Mouse (Mus musculus) forebrain, embryonic 14.5 days (tissue): ENCODE measurements around the gene Tmsb15b2. TPM values are rescaled to one million over a fixed set of nuclear protein-coding genes. Genes with fewer than 3 reads are reported as not detected.
"Not testable (repeated sequence)": the region's sequence is repeated elsewhere in the genome, so short reads cannot be mapped to it uniquely, and the experiment has no call there.

Experiments used
- ATAC-seq: fragments of 200-750 bp; cut with Nextera tagmentation; 2 replicates; pipeline ENCODE4 v1.8.0; 2017; ENCODE audit warnings: mild to moderate bottlenecking, moderate library complexity
- DNase-seq: peaks from one replicate; pipeline ENCODE4 v3.0.0-alpha.2; 2015; ENCODE audit warnings: low spot score
- H3K27ac ChIP-seq: fragments of 300-500 bp; sonication (generic); 2 replicates; pipeline ENCODE4 v1.5.1; 2014; ENCODE audit warnings: low read depth, mild to moderate bottlenecking, control low read depth, low read length, moderate library complexity
- H3K27me3 ChIP-seq: fragments of 300-500 bp; sonication (generic); replicated peaks from 2 replicates; pipeline ENCODE4 v1.6.1; 2014; ENCODE audit warnings: low read length, control low read depth, mixed read lengths; ENCODE audit not compliant: control insufficient read depth, insufficient read depth
- H3K36me3 ChIP-seq: fragments of 300-500 bp; sonication (generic); 2 replicates; pipeline ENCODE4 v1.6.1; 2014; ENCODE audit warnings: low read length, control low read depth; ENCODE audit not compliant: control insufficient read depth, insufficient read depth
- H3K4me1 ChIP-seq: fragments of 300-500 bp; sonication (generic); 2 replicates; pipeline ENCODE4 v1.6.1; 2014; ENCODE audit warnings: antibody characterized with exemption, low read length, control low read depth; ENCODE audit not compliant: control insufficient read depth, insufficient read depth
- H3K4me2 ChIP-seq: fragments of 300-500 bp; sonication (generic); 2 replicates; pipeline ENCODE4 v1.6.1; 2014; ENCODE audit warnings: mild to moderate bottlenecking, control low read depth, low read length
- H3K4me3 ChIP-seq: fragments of 300-500 bp; sonication (generic); 2 replicates; pipeline ENCODE4 v1.5.1; 2014; ENCODE audit warnings: low read depth, low read length, control low read depth
- H3K9ac ChIP-seq: fragments of 300-500 bp; sonication (generic); 2 replicates; pipeline ENCODE4 v1.6.1; 2014; ENCODE audit warnings: mild to moderate bottlenecking, low read length, control low read depth, moderate library complexity
- H3K9me3 ChIP-seq: fragments of 300-500 bp; sonication (generic); replicated peaks from 2 replicates; pipeline ENCODE4 v1.6.1; 2016; ENCODE audit warnings: low read length, control low read depth, mixed read lengths; ENCODE audit not compliant: control insufficient read depth
- WGBS: fragments of 180-500 bp; shearing (Covaris S2); extraction: QIAGEN DNeasy Blood & Tissue Kit; methylation state at CpG from one replicate; pipeline ENCODE4 v1.1.7; 2014; 5-methylcytosine and 5-hydroxymethylcytosine counted together
- polyA plus RNA-seq: library from polyadenylated mRNA; unstranded; fragments of >200 nt; fragmentation: Nextera tagmentation; extraction: Ambion mirVana; gene quantifications from 2 replicates; pipeline ENCODE4 v1.2.1, GENCODE M21; 2014

Gene Tmsb15b2
- polyA plus RNA-seq, 1 experiment from 2014 or later, result 117 TPM

DNA sequence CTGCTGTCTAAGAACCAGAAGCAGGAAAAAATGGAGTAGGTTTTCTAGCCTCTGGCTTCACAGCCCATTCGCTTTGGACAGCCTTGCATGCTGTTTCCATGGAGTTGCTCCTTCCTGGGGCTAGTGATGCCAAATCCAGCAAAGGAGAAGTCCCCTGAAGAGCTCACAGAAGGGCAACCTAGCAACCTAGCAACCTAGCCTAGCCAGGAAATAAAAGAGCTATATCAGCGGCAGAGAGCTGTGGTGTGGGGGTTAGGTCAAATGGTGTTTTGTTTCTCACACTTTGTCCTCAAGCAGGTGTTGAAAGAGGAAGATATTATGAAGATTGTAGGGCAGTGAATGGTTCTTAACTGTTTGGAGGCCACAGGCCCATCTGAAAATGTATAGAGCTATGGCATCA is 16.0 kb upstream of the Tmsb15b2 start:
- H3K27me3 ChIP-seq, result no peaks in the 10 kb centered on the region
- H3K9me3 ChIP-seq, result no peaks in the 10 kb centered on the region
- H3K36me3 ChIP-seq, result peaks cover 8% of the 10 kb centered on the region; the same call in 1 of the 2 replicates
- H3K9ac ChIP-seq, result no peak overlapping the region
- no peak overlapping the region for H3K4me3 ChIP-seq
- WGBS, result 68% methylated on average over 2 of the region's 2 CpGs
- H3K4me2 ChIP-seq, result no peak overlapping the region; the same call in 1 of the 2 replicates
- no peak overlapping the region for H3K27ac ChIP-seq
- ATAC-seq (no peak), DNase-seq (no peak)
- H3K4me1 ChIP-seq, result no peaks in the 10 kb centered on the region; the same call in 1 of the 2 replicates

DNA sequence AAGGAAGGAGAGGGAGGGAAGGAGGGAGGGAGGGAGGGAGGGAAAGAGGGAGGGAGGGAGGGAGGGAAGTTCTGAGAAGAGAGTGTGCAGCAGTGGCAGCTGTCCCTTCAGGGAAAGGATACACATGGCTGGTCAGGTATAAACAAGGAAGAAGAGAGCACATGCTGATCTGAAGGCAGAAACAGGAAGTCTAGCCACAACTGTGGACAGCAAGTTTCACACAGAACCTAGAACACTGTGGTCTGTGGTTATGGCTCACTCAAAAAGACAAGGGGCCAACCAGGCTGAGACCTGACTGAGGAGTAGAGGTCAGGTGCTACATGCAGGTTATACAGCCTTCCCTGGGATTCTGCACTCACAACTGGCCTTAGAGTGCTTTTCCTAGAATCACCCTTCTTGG is 10.7 kb upstream of the Tmsb15b2 start:
- H3K27ac ChIP-seq, result no peak overlapping the region
- no peaks in the 10 kb centered on the region for H3K9me3 ChIP-seq
- no peak overlapping the region for H3K4me2 ChIP-seq
- no peak overlapping the region for H3K9ac ChIP-seq
- no peak overlapping the region for H3K4me3 ChIP-seq
- no peak for ATAC-seq
- H3K27me3 ChIP-seq, result no peaks in the 10 kb centered on the region
- no peaks in the 10 kb centered on the region for H3K4me1 ChIP-seq
- no peak for DNase-seq
- H3K36me3 ChIP-seq, result no peaks in the 10 kb centered on the region

GRCm38 (mm10) chrX:136978616-136979015 is 3.3 kb upstream of the Tmsb15b2 start:
- H3K9ac ChIP-seq, result no peak overlapping the region
- DNase-seq (peak; percentile 28), ATAC-seq (no peak)
- no peak overlapping the region for H3K4me3 ChIP-seq
- H3K36me3 ChIP-seq, result no peaks in the 10 kb centered on the region
- no peaks in the 10 kb centered on the region for H3K4me1 ChIP-seq
- no peak overlapping the region for H3K4me2 ChIP-seq
- no peak overlapping the region for H3K27ac ChIP-seq
- H3K9me3 ChIP-seq, result no peaks in the 10 kb centered on the region
- no peaks in the 10 kb centered on the region for H3K27me3 ChIP-seq

- no peaks in the 10 kb centered on the region for H3K36me3 ChIP-seq
- peak within 1 kb of the TSS; percentile 35 for H3K4me3 ChIP-seq
- H3K27me3 ChIP-seq, result no peaks in the 10 kb centered on the region
- no peak within 1 kb of the TSS for H3K27ac ChIP-seq
- no peaks in the 10 kb centered on the region for H3K9me3 ChIP-seq
- 44% methylated on average over 15 of the region's 15 CpGs for WGBS
- ATAC-seq (peak; percentile 100), DNase-seq (peak; percentile 89)
- peak within 1 kb of the TSS; percentile 47; the same call in 1 of the 2 replicates for H3K9ac ChIP-seq
- peak within 1 kb of the TSS; percentile 48 for H3K4me2 ChIP-seq
- no peaks in the 10 kb centered on the region for H3K4me1 ChIP-seq
Measured at GRCm38 (mm10) chrX:136976424-136977084, 1.3 kb upstream of the Tmsb15b2 start, which contains the start of the genes Tmsb15l and Tmsb15b1. Gene Tmsb15l, minus strand, starts transcription at chrX:136976869. Gene Tmsb15b1, minus strand, starts transcription at chrX:136976874.

DNA sequence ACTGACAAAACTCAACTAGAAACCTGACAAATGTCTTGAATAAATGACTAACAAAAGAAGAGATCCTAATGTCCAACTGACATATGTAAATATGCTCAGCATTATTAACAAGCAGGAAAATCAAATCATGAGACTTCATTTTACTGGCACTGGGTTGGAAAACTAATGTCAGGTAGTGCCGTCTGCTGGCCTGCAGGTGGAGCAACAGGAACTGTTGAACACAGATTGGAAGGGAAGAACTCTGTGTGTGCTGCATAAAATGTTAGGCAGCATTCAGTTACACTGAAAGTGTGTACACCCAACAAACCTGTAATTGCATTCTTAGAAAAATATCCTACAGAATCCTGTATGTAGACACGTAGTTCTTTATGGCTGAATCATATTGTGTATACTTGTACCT is 15.6 kb downstream of the Tmsb15b2 start:
- Histone ChIP-seq H3K4me3 (no peak overlapping the region), H3K4me2 (no peak overlapping the region), H3K27me3 (no peaks in the 10 kb centered on the region), H3K9ac (no peak overlapping the region), H3K9me3 (no peaks in the 10 kb centered on the region), H3K27ac (no peak overlapping the region), H3K4me1 (no peaks in the 10 kb centered on the region), H3K36me3 (no peaks in the 10 kb centered on the region)
- no peak for ATAC-seq
- peak; percentile 39 for DNase-seq
- WGBS, result 31% methylated on average over 2 of the region's 2 CpGs

DNA sequence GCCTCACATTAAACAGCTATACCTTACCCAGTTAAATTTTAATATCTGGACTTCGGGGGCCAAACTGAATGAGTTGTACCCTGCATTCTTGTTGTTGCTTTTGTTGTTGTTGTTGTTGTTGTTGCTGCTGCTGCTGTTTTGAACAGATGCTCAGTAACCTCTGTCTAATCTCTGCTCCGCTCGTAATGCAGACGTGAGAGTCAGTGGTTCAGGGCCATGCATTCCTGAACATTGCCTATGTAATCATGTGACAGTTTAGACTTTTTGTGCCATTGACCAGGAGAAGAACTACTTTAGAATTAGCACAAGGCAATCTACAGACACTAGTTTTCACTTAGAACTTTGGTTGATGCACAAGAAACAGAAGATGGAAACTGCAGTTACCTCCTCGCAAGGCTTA is 17.0 kb downstream of the Tmsb15b2 start:
- H3K4me1 ChIP-seq, H3K9ac ChIP-seq, H3K27ac ChIP-seq, H3K27me3 ChIP-seq, H3K36me3 ChIP-seq, H3K9me3 ChIP-seq, DNase-seq: not testable (repeated sequence)
- ATAC-seq, result peak; percentile 13; the same call in 1 of the 2 replicates
- peak overlapping the region; percentile 39 for H3K4me2 ChIP-seq
- 59% methylated on average over 5 of the region's 5 CpGs for WGBS
- H3K4me3 ChIP-seq, result peak overlapping the region; percentile 30

GRCm38 (mm10) chrX:136957583-136958279 is 17.6 kb downstream of the Tmsb15b2 start:
- H3K27me3 ChIP-seq, H3K4me1 ChIP-seq, H3K36me3 ChIP-seq, H3K9me3 ChIP-seq, H3K27ac ChIP-seq: not testable (repeated sequence)
- Histone ChIP-seq H3K9ac (peak overlapping the region; percentile 49), H3K4me2 (peak overlapping the region; percentile 39), H3K4me3 (peak overlapping the region; percentile 30)
- 34% methylated on average over 13 of the region's 13 CpGs for WGBS
- DNase-seq (peak; percentile 82), ATAC-seq (peak; percentile 100)

DNA sequence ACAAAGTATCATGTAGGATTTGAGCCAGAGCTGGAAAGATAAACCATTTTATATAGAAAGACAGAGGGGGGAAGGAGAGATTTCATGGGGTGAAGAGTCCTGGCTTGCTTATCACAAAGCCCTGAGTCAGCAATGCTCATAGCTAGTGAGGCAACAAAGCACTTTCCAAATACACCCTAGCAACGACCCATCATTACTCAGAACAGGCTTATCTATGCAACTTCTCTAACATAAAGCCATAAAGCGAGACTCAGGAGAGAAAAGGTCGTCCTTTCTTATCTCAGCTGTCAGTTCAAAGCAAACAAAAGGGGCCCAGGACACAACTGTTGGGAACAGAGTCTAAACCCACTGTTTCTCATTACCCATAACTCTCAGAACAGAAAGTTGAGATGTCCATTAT is 37.3 kb downstream of the Tmsb15b2 start:
- Histone ChIP-seq H3K4me3 (no peak overlapping the region), H3K4me1 (no peaks in the 10 kb centered on the region), H3K9me3 (no peaks in the 10 kb centered on the region), H3K27ac (no peak overlapping the region), H3K36me3 (no peaks in the 10 kb centered on the region), H3K4me2 (no peak overlapping the region), H3K9ac (no peak overlapping the region), H3K27me3 (no peaks in the 10 kb centered on the region)
- DNase-seq (no peak), ATAC-seq (no peak)
- WGBS, result 51% methylated on average over 3 of the region's 3 CpGs

- no peak for DNase-seq
- no peak within 1 kb of the TSS for H3K27ac ChIP-seq
- H3K4me1 ChIP-seq, result no peaks in the 10 kb centered on the region
- no peaks in the 10 kb centered on the region for H3K9me3 ChIP-seq
- H3K4me3 ChIP-seq, result no peak within 1 kb of the TSS
- no peak within 1 kb of the TSS for H3K9ac ChIP-seq
- ATAC-seq, result no peak
- no peaks in the 10 kb centered on the region for H3K36me3 ChIP-seq
- 93% methylated on average over 14 of the region's 14 CpGs for WGBS
- no peak within 1 kb of the TSS for H3K4me2 ChIP-seq
- no peaks in the 10 kb centered on the region for H3K27me3 ChIP-seq
Measured at GRCm38 (mm10) chrX:136927031-136927430, 48.3 kb downstream of the Tmsb15b2 start, which contains the start of gene H2bfm. Gene H2bfm, plus strand, starts transcription at chrX:136927325.
